Mouse (Mus musculus) adipose tissue, adult 10 weeks (tissue): ENCODE results near the gene Tyrobp. TPM values are rescaled to one million over a fixed set of nuclear protein-coding genes. Genes with fewer than 3 reads are reported as not detected.

Experiments
- polyA plus RNA-seq: library from polyadenylated mRNA; stranded (reverse); fragments of 350-450 nt; fragmentation: Illumina TruSeq; extraction: RNeasy Lipid Tissue Mini Kit (QIAGEN cat#74804); gene quantifications from one replicate; pipeline ENCODE4 v1.2.3, GENCODE M21; 2014; ENCODE audit warnings: low read depth, low replicate concordance

The Tyrobp gene
- polyA plus RNA-seq: 114 TPM

DNA sequence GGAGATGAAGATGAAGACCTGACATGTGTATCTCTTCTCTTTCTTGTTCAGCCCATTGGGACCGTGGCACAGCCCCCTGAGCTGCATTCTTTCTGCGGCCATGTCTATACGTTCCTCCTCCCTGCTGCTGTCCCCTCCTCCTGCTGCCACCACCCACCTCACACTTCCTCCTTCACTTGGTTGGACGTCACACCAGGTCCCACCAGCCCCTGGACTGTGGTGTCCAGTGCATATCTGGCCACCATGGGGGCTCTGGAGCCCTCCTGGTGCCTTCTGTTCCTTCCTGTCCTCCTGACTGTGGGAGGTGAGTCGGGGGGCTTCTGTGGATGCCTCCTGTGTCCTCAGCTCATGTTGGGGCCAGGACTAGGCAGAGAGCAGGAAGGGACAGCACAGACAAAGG lies at the start of gene Tyrobp:
Gene Tyrobp (plus strand): TSS at position 165 of the 400 bp plus-strand sequence.

DNA sequence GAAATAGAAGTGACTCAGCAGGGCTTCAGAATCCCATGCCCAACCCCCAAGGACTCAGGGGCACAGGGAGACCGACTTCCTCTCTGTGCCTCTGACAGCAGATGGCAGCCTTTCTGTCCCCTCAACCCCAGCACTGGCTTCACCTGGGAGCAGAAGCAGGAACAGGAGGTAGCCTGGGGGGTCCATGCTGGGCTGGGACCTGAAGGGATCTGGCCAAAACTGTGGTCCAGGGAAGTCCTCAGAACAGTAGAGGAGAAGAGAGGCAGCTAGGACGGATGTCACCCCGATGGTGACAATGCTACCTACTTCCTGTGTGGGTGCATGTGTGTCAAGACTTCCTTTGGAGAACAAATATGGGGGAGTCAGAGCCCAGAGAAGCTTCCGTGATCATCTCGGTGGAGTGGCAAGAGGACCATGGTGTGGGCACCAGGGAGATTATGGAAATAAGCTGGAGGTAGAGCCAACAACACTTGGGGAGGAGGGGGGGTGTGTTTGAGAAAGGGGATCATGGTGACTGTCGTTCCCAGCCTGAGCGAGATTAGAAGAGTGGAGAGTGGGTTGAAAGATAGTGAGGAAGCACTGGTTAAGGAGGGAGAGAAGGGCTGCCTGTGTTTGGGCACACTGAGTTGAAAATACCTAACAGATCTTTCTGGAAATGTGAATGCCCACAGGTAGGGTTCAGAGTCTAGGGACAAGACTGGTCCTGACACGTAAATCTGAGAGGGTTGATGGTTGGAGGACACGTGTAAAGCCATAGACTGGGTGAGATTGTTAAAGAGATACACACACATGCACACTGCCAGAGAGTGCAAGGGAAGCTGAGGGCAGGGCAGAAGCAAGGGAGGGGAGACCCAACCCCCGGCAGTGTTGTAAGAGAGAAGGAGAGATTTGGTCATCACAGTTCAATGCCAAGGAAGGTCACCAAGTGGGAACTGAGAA lies 6.3 kb downstream of the Tyrobp start, which contains the start of gene Hcst:
Gene Hcst (minus strand): TSS at position 294 of the 939 bp plus-strand sequence.

DNA sequence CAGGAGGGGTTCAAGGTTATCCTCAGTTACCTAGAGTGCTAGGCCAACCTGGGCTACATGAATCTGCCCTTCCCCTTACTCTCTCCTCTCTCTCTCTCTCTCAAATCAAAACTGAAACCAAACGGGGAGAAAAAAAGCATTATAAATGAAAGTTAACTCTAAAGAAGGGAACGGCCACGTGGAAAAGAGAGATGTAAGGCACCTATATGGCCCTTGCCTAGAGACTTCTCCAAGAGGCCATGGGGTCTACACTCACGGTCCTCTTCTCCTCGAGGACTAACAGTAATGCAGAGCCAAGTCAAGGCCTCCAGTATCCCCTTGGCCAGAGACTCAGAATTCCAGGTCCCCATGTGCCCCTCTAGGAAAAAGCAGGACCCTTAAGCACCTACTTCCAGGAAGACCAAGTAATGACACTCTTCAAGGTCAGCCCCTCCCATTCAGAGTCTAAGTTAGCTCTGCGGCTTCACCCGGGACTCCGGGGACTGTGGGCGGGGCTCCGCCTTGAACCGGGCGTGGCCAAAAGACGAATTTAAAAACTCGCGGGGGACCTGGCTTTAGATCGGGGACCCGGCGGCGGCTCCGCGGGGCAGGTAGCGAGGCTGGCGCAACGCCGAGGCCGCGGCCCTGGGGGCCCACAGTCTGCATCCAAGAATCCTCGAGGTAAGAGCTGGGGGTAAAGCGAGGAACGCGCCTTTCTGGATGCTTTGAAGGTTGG lies 7.8 kb downstream of the Tyrobp start, which contains the start of gene Nfkbid:
Gene Nfkbid (plus strand): TSS at position 558 of the 715 bp plus-strand sequence.

DNA sequence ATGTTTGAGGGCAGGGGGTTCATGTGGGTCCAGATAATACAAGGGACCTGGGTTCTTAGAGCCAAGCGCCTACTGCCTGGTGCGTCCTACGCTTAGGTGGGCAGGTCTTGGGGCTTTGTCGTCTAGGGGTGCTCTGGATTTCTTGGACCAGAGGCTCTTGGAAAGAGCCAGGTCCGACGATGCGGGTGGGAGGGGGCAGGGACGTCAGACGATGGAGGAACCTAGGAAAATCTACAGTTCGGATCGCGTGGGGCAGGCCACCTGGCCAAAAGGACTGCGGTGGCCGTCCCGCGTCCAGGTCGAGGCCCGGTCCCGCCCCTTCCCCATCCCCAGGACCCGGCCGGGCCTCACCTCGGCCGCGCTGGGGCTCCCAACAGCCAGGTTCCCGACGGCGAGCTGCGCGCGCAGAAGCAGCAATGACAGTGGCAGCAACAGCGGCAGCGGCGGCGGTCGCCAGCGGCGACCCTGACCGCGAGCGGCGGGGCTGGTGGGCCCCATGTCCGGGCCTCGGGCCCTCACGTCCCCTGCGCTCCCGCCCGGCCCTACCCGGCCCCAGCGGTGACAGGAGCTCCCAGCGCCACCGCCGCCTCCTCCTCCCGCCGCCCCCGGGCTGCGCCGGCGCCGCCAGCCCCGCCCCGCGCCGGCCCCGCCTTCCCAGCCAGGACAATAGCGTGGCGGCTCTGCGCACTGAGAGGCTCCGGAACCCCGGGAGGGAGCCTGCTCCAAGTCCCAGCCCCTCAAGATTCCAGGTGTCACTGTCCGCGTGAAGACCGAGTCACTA lies 31.6 kb downstream of the Tyrobp start, which contains the start of gene Aplp1:
Gene Aplp1 (minus strand): TSS at position 565 of the 781 bp plus-strand sequence.

DNA sequence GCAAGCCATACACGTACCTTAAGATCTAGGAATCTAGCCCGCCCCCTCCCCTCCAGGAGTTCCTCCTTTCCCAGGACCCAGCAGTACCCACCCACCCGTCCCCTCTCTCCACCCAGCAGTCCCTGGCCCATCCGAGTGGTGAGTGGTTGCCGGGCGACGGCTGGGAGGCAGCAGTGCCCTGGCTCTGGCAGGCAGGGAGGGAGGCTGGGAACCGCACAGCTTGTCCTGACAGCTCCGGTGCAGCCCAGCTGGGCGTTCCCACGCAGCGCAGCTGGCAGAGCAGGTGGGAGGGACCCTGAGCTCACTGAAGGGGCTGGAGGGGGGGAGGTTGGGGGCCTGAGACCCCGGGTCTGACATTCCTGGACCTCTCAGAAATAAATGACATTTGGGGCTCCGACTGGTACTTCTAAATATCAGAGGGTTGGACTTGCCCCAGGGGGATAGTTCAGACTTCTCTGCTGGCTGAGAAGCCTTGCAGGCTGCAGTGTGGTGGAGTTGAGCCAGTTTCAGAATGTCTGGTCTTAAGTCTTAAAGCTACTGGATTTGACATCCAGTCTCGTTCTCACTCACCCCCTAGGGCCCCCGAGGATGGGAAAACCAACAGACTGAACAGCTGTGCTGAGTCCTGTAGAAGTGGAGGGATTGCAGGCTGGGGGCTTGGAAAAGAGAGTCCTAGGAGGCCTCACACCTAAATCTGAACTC lies 44.2 kb downstream of the Tyrobp start, which contains the start of the genes Kirrel2 and Nphs1:
Gene Kirrel2 (minus strand): TSS at position 62 of the 702 bp plus-strand sequence.
Gene Nphs1 (plus strand): TSS at position 687 of the 702 bp plus-strand sequence.

Other genes starting within 250 kb of the Tyrobp start
- 33.8 TPM for gene Zfp146, start 244.0 kb upstream of the Tyrobp start, polyA plus RNA-seq
- 10.2 TPM for gene Cox7a1, start 229.6 kb upstream of the Tyrobp start, polyA plus RNA-seq
- 381 TPM for gene Capns1, start 214.9 kb upstream of the Tyrobp start, polyA plus RNA-seq
- gene Polr2i, start 181.8 kb upstream of the Tyrobp start, polyA plus RNA-seq: 55.6 TPM
- 75.0 TPM for gene Tbcb, start 181.5 kb upstream of the Tyrobp start, polyA plus RNA-seq
- not detected for gene Ovol3, start 178.0 kb upstream of the Tyrobp start, polyA plus RNA-seq
- 1.5 TPM for gene Thap8, start 133.7 kb upstream of the Tyrobp start, polyA plus RNA-seq
- 18.1 TPM for gene Wdr62, start 133.3 kb upstream of the Tyrobp start, polyA plus RNA-seq
- gene Clip3, start 122.0 kb upstream of the Tyrobp start, polyA plus RNA-seq: 12.2 TPM
- gene Alkbh6, start 105.0 kb upstream of the Tyrobp start, polyA plus RNA-seq: 44.2 TPM
- 5.0 TPM for gene Syne4, start 99.0 kb upstream of the Tyrobp start, polyA plus RNA-seq
- gene E130208F15Rik, start 92.0 kb upstream of the Tyrobp start, polyA plus RNA-seq: 1.2 TPM
- 9.0 TPM for gene Sdhaf1, start 89.9 kb upstream of the Tyrobp start, polyA plus RNA-seq
- 1.7 TPM for gene Lrfn3, start 51.0 kb upstream of the Tyrobp start, polyA plus RNA-seq
- 4.5 TPM for gene Hcst, start 6.1 kb downstream of the Tyrobp start, polyA plus RNA-seq
- 1.9 TPM for gene Nfkbid, start 8.0 kb downstream of the Tyrobp start, polyA plus RNA-seq
- 2.8 TPM for gene Aplp1, start 31.8 kb downstream of the Tyrobp start, polyA plus RNA-seq
- gene Kirrel2, start 43.9 kb downstream of the Tyrobp start, polyA plus RNA-seq: not detected
- not detected for gene Nphs1, start 44.6 kb downstream of the Tyrobp start, polyA plus RNA-seq
- gene Prodh2, start 79.9 kb downstream of the Tyrobp start, polyA plus RNA-seq: not detected
- gene Arhgap33, start 121.3 kb downstream of the Tyrobp start, polyA plus RNA-seq: 11.2 TPM
- gene Hspb6, start 138.4 kb downstream of the Tyrobp start, polyA plus RNA-seq: 19.1 TPM
- 13.6 TPM for gene Proser3, start 138.5 kb downstream of the Tyrobp start, polyA plus RNA-seq
- 26.3 TPM for gene Lin37, start 146.1 kb downstream of the Tyrobp start, polyA plus RNA-seq
- 50.0 TPM for gene U2af1l4, start 149.5 kb downstream of the Tyrobp start, polyA plus RNA-seq
- gene Gm49396, start 149.6 kb downstream of the Tyrobp start, polyA plus RNA-seq: 6.5 TPM
- gene Psenen, start 149.9 kb downstream of the Tyrobp start, polyA plus RNA-seq: 138 TPM
- 2.8 TPM for gene Igflr1, start 151.7 kb downstream of the Tyrobp start, polyA plus RNA-seq
- gene Kmt2b, start 175.0 kb downstream of the Tyrobp start, polyA plus RNA-seq: 28.8 TPM
- 2.1 TPM for gene Zbtb32, start 185.1 kb downstream of the Tyrobp start, polyA plus RNA-seq
- 25.2 TPM for gene Upk1a, start 199.1 kb downstream of the Tyrobp start, polyA plus RNA-seq
- 824 TPM for gene Cox6b1, start 212.4 kb downstream of the Tyrobp start, polyA plus RNA-seq
- gene Etv2, start 222.1 kb downstream of the Tyrobp start, polyA plus RNA-seq: not detected
- gene Rbm42, start 236.6 kb downstream of the Tyrobp start, polyA plus RNA-seq: 55.3 TPM